Mouse (Mus musculus) kidney, postnatal 0 days (tissue): ENCODE data around the gene Gse1. TPM values are rescaled to one million over a fixed set of nuclear protein-coding genes. Genes with fewer than 3 reads are reported as not detected.

Experiments
- ATAC-seq: fragments of 200-750 bp; cut with Nextera tagmentation; replicated peaks from 2 replicates; pipeline ENCODE4 v1.8.0; 2017; ENCODE audit warnings: low read depth, moderate number of reproducible peaks, moderate TSS enrichment, moderate library complexity; ENCODE audit not compliant: low FRiP score
- DNase-seq: peaks from one replicate; pipeline ENCODE4 v3.0.0-alpha.2; 2016; ENCODE audit warnings: low spot score
- H3K27ac ChIP-seq: fragments of 300-500 bp; sonication (generic); 2 replicates; pipeline ENCODE4 v1.5.1; 2014; ENCODE audit warnings: mild to moderate bottlenecking
- H3K27me3 ChIP-seq: fragments of 300-500 bp; sonication (generic); 2 replicates; pipeline ENCODE4 v1.6.1; 2014; ENCODE audit warnings: low read length, mixed read lengths; ENCODE audit not compliant: insufficient read depth
- H3K36me3 ChIP-seq: fragments of 300-500 bp; sonication (generic); 2 replicates; pipeline ENCODE4 v1.6.1; 2014; ENCODE audit warnings: low read length, mixed read lengths; ENCODE audit not compliant: insufficient read depth
- H3K4me1 ChIP-seq: fragments of 300-500 bp; sonication (generic); replicated peaks from 2 replicates; pipeline ENCODE4 v1.6.1; 2014; ENCODE audit warnings: antibody characterized with exemption, low read length, mixed read lengths; ENCODE audit not compliant: insufficient read depth
- H3K4me2 ChIP-seq: fragments of 300-500 bp; sonication (generic); 2 replicates; pipeline ENCODE4 v1.6.1; 2014; ENCODE audit warnings: mild to moderate bottlenecking, low read length, moderate library complexity, mixed read lengths
- H3K4me3 ChIP-seq: fragments of 300-500 bp; sonication (generic); replicated peaks from 2 replicates; pipeline ENCODE4 v1.5.1; 2014; ENCODE audit warnings: low read depth, low read length
- H3K9ac ChIP-seq: fragments of 300-500 bp; sonication (generic); 2 replicates; pipeline ENCODE4 v1.6.1; 2014; ENCODE audit warnings: low read depth, low read length
- H3K9me3 ChIP-seq: fragments of 300-500 bp; sonication (generic); replicated peaks from 2 replicates; pipeline ENCODE4 v1.6.1; 2016; ENCODE audit warnings: low read length, inconsistent platforms, mixed read lengths
- CTCF ChIP-seq: IDR thresholded peaks from 2 replicates; pipeline ENCODE4 v1.5.1; 2016; ENCODE audit warnings: antibody characterized with exemption, low read depth, mild to moderate bottlenecking, moderate library complexity
- WGBS: fragments of 180-500 bp; shearing (Covaris S2); extraction: QIAGEN DNeasy Blood & Tissue Kit; methylation state at CpG from one replicate; pipeline ENCODE4 v1.1.7; 2014; 5-methylcytosine and 5-hydroxymethylcytosine counted together
- polyA plus RNA-seq: library from polyadenylated mRNA; unstranded; fragments of >200 nt; fragmentation: Nextera tagmentation; extraction: Ambion mirVana; gene quantifications from 2 replicates; pipeline ENCODE4 v1.2.1, GENCODE M21; 2015

The Gse1 gene
- polyA plus RNA-seq, 1 experiment from 2014 or later, result 8.4 TPM

GRCm38 (mm10) chr8:120208113-120208512 is 20.1 kb upstream of the Gse1 start:
- 29% methylated on average over 11 of the region's 11 CpGs for WGBS

GRCm38 (mm10) chr8:120211345-120211744 is 16.9 kb upstream of the Gse1 start:
- Histone ChIP-seq H3K4me1 (peaks cover 11% of the 10 kb centered on the region), H3K9ac (0 out of 2 replicates have a peak overlapping the region, but pooled peaks have one; percentile 18), H3K27me3 (no peaks in the 10 kb centered on the region), H3K4me2 (no peak overlapping the region), H3K36me3 (no peaks in the 10 kb centered on the region), H3K4me3 (no peak overlapping the region), H3K27ac (no peak overlapping the region), H3K9me3 (no peaks in the 10 kb centered on the region)
- DNase-seq (peak; percentile 61), ATAC-seq (no peak)
- peak; percentile 59 for TF ChIP-seq CTCF
- 9% methylated on average over 4 of the region's 4 CpGs for WGBS

More at GRCm38 (mm10) chr8:120208113-120208512, 20.1 kb upstream of the Gse1 start:
- Histone ChIP-seq H3K9me3 (no peaks in the 10 kb centered on the region), H3K4me3 (no peak overlapping the region), H3K4me2 (no peak overlapping the region), H3K4me1 (peaks cover 15% of the 10 kb centered on the region), H3K27ac (no peak overlapping the region), H3K9ac (no peak overlapping the region), H3K36me3 (no peaks in the 10 kb centered on the region), H3K27me3 (no peaks in the 10 kb centered on the region)
- ATAC-seq (no peak), DNase-seq (no peak)
- no peak for TF ChIP-seq CTCF

- no peak for TF ChIP-seq CTCF
Measured at GRCm38 (mm10) chr8:120212596-120212995, 15.7 kb upstream of the Gse1 start.

GRCm38 (mm10) chr8:120213229-120213628 is 15.0 kb upstream of the Gse1 start:
- H3K4me2 ChIP-seq, result no peak overlapping the region
- no peak overlapping the region for H3K9ac ChIP-seq
- H3K9me3 ChIP-seq, result no peaks in the 10 kb centered on the region
- H3K4me3 ChIP-seq, result no peak overlapping the region
- whole genome bisulfite sequencing, result 96% methylated on average over 3 of the region's 3 CpGs
- DNase-seq (no peak), ATAC-seq (no peak)
- H3K27ac ChIP-seq, result no peak overlapping the region
- H3K4me1 ChIP-seq, result peaks cover 26% of the 10 kb centered on the region
- H3K27me3 ChIP-seq, result no peaks in the 10 kb centered on the region
- no peaks in the 10 kb centered on the region for H3K36me3 ChIP-seq
- TF ChIP-seq CTCF, result no peak

More at GRCm38 (mm10) chr8:120212596-120212995, 15.7 kb upstream of the Gse1 start:
- Histone ChIP-seq H3K4me3 (no peak overlapping the region), H3K4me2 (no peak overlapping the region), H3K27ac (no peak overlapping the region), H3K9me3 (no peaks in the 10 kb centered on the region), H3K4me1 (peaks cover 22% of the 10 kb centered on the region), H3K9ac (no peak overlapping the region), H3K36me3 (no peaks in the 10 kb centered on the region), H3K27me3 (no peaks in the 10 kb centered on the region)
- no peak for ATAC-seq
- WGBS, result 91% methylated on average over 7 of the region's 7 CpGs
- no peak for DNase-seq

GRCm38 (mm10) chr8:120213939-120214338 is 14.3 kb upstream of the Gse1 start:
- Histone ChIP-seq H3K4me3 (no peak overlapping the region), H3K4me2 (no peak overlapping the region), H3K27ac (no peak overlapping the region), H3K9me3 (no peaks in the 10 kb centered on the region), H3K36me3 (no peaks in the 10 kb centered on the region), H3K9ac (no peak overlapping the region), H3K27me3 (no peaks in the 10 kb centered on the region), H3K4me1 (peaks cover 26% of the 10 kb centered on the region)
- ATAC-seq, result no peak
- 81% methylated on average over 5 of the region's 5 CpGs for WGBS
- no peak for TF ChIP-seq CTCF
- DNase-seq, result no peak

- Histone ChIP-seq H3K36me3 (no peaks in the 10 kb centered on the region), H3K4me1 (peaks cover 26% of the 10 kb centered on the region), H3K27me3 (no peaks in the 10 kb centered on the region), H3K9me3 (no peaks in the 10 kb centered on the region), H3K27ac (0 out of 2 replicates have a peak overlapping the region, but pooled peaks have one; percentile 10), H3K9ac (no peak overlapping the region), H3K4me3 (no peak overlapping the region), H3K4me2 (no peak overlapping the region)
- WGBS, result 32% methylated on average over 7 of the region's 7 CpGs
- DNase-seq (peak; percentile 84), ATAC-seq (peak; percentile 41)
- no peak for TF ChIP-seq CTCF
Measured at GRCm38 (mm10) chr8:120215416-120216141, 12.7 kb upstream of the Gse1 start.
